Mouse (Mus musculus): ENCODE results near the gene C5ar1.

- TF ChIP-seq GATA1 (IDR thresholded peaks at IDR 0.05; ENCODE audit: borderline replicate concordance, low read length), result no peak
- TF ChIP-seq FLI1 (IDR thresholded peaks at IDR 0.05; ENCODE audit: low read length), result no peak
These were observed 48.4 kb downstream of the C5ar1 start for GRCm38 (mm10) chr7:16210862-16211365.
